Mouse (Mus musculus) forebrain, embryonic 11.5 days (tissue): ENCODE measurements around the gene Slc39a2. TPM values are rescaled to one million over a fixed set of nuclear protein-coding genes. Genes with fewer than 3 reads are reported as not detected.
"Not testable (repeated sequence)": the region's sequence is repeated elsewhere in the genome, so short reads cannot be mapped to it uniquely, and the experiment has no call there.

Experiments
- ATAC-seq: fragments of 200-750 bp; cut with Nextera tagmentation; replicated peaks from 2 replicates; pipeline ENCODE4 v1.8.0; 2017; ENCODE audit warnings: moderate TSS enrichment; ENCODE audit not compliant: low FRiP score
- DNase-seq: peaks from one replicate; pipeline ENCODE4 v3.0.0-alpha.2; 2017; ENCODE audit warnings: low spot score
- H3K27ac ChIP-seq: fragments of 300-500 bp; sonication (generic); 2 replicates; pipeline ENCODE4 v1.5.1; 2014; ENCODE audit warnings: low read depth, low read length
- H3K27me3 ChIP-seq: fragments of 300-500 bp; sonication (generic); 2 replicates; pipeline ENCODE4 v1.6.1; 2014; ENCODE audit warnings: mild to moderate bottlenecking, low read length, mixed read lengths; ENCODE audit not compliant: control insufficient read depth, insufficient read depth
- H3K36me3 ChIP-seq: fragments of 300-500 bp; sonication (generic); 2 replicates; pipeline ENCODE4 v1.6.1; 2014; ENCODE audit warnings: mild to moderate bottlenecking, low read length, moderate library complexity, mixed read lengths; ENCODE audit not compliant: control insufficient read depth, insufficient read depth
- H3K4me1 ChIP-seq: fragments of 300-500 bp; sonication (generic); replicated peaks from 2 replicates; pipeline ENCODE4 v1.6.1; 2014; ENCODE audit warnings: low read length, mixed read lengths; ENCODE audit not compliant: control insufficient read depth, insufficient read depth
- H3K4me2 ChIP-seq: fragments of 300-500 bp; sonication (generic); 2 replicates; pipeline ENCODE4 v1.6.1; 2014; ENCODE audit warnings: low read depth, mild to moderate bottlenecking, low read length, moderate library complexity, mixed read lengths; ENCODE audit not compliant: severe bottlenecking
- H3K4me3 ChIP-seq: fragments of 300-500 bp; sonication (generic); 2 replicates; pipeline ENCODE4 v1.5.1; 2014; ENCODE audit warnings: low read depth, low read length
- H3K9ac ChIP-seq: fragments of 300-500 bp; sonication (generic); 2 replicates; pipeline ENCODE4 v1.6.1; 2014; ENCODE audit warnings: low read length
- H3K9me3 ChIP-seq: fragments of 300-500 bp; sonication (generic); 2 replicates; pipeline ENCODE4 v1.6.1; 2016; ENCODE audit warnings: low read length, mixed read lengths; ENCODE audit not compliant: control insufficient read depth
- WGBS: fragments of 180-500 bp; shearing (Covaris S2); extraction: QIAGEN DNeasy Blood & Tissue Kit; methylation state at CpG from one replicate; pipeline ENCODE4 v1.1.7; 2014; 5-methylcytosine and 5-hydroxymethylcytosine counted together
- polyA plus RNA-seq: library from polyadenylated mRNA; unstranded; fragments of >200 nt; fragmentation: Nextera tagmentation; extraction: Ambion mirVana; gene quantifications from 2 replicates; pipeline ENCODE4 v1.2.1, GENCODE M21; 2014

The Slc39a2 gene
- polyA plus RNA-seq: 0.45 and 0.89 TPM in 2 replicates

DNA sequence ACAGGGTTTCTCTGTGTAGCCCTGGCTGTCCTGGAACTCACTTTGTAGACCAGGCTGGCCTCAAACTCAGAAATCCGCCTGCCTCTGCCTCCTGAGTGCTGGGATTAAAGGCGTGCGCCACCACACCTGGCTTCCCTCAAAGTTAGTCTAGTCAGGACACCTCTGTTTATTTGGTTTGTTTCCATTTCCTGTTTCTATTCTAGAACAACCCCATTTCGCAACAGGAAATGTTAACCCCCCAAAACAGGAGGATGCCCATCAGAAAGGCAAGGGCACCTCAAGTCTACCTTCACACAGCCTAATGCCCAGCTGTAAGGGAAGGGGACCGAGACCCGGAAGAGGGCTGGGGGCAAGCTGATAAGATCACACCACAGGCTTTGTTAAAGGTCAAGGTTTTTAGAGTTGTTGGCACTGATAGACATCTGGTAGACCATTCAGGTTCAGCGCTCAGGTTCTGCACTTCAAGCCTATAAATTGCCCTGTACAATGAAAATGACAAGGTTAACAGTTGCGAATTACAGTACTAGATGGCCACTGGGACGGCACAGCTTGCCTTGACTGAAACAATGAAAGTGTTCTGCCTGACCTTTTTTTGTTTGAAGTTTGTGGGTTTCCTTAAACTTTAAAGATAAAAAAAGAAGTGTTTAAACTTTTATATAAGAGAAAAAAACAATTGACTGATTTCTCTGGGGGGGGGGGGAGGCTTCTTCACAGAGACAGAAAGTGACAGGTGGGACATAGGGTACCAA, at the start of gene Slc39a2:
Slc39a2 (plus strand) TSS at position 699 of the 749 bp plus-strand sequence.
- Histone ChIP-seq H3K27ac (no peak within 1 kb of the TSS), H3K27me3 (no peaks in the 10 kb centered on the region), H3K4me1 (no peaks in the 10 kb centered on the region), H3K4me3 (no peak within 1 kb of the TSS), H3K9me3 (no peaks in the 10 kb centered on the region), H3K9ac (no peak within 1 kb of the TSS), H3K36me3 (peaks cover 9% of the 10 kb centered on the region), H3K4me2 (no peak within 1 kb of the TSS)
- ATAC-seq (no peak), DNase-seq (no peak)
- 93% methylated on average over 9 of the region's 9 CpGs for WGBS

DNA sequence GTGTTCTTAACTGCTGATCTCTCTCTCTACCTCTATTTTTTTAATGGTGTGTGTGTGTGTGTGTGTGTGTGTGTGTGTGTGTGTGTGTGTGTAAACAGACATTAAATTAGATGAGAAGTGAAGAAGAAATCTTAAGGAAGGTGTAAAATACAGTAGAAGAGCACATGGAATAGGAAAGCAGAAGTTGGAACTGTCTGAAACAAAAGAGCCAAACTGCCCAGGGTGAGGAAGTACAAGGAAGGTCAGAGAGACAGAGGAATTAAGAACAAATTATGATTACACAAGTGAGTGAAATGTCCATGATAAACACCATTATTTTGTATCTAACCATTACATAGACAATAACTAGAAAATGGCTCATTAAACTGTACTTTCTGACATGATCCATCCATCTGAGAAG, 48.8 kb upstream of the Slc39a2 start:
- Histone ChIP-seq H3K4me1 (no peaks in the 10 kb centered on the region), H3K9me3 (no peaks in the 10 kb centered on the region), H3K9ac (no peak overlapping the region), H3K4me3 (no peak overlapping the region), H3K4me2 (no peak overlapping the region), H3K27ac (no peak overlapping the region), H3K27me3 (no peaks in the 10 kb centered on the region), H3K36me3 (no peaks in the 10 kb centered on the region)
- DNase-seq (no peak), ATAC-seq (no peak)

DNA sequence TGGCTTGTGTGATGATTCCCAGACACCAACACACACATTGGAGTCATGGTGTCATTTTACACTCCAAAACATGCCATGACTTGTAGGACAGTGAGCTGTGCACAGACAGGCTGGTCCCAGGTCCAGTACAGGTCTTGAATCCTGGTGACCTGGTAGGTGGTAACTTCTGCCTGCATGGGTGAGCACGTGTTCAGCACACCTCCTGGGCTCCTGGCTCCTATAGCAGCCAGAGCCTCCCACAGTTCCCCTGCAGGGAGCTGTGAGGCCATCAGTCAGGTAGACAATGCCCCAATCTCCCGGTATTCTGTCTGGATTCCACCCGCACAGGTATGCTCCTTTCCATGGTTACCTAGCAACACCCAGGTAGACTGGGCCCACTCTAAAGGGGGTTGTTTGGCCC, 46.1 kb upstream of the Slc39a2 start:
- Histone ChIP-seq H3K9ac (no peak overlapping the region), H3K4me1 (no peaks in the 10 kb centered on the region), H3K27me3 (no peaks in the 10 kb centered on the region), H3K36me3 (no peaks in the 10 kb centered on the region), H3K27ac (no peak overlapping the region), H3K4me3 (no peak overlapping the region), H3K9me3 (no peaks in the 10 kb centered on the region), H3K4me2 (no peak overlapping the region)
- DNase-seq (no peak), ATAC-seq (no peak)
- 78% methylated on average over 3 of the region's 3 CpGs for WGBS

DNA sequence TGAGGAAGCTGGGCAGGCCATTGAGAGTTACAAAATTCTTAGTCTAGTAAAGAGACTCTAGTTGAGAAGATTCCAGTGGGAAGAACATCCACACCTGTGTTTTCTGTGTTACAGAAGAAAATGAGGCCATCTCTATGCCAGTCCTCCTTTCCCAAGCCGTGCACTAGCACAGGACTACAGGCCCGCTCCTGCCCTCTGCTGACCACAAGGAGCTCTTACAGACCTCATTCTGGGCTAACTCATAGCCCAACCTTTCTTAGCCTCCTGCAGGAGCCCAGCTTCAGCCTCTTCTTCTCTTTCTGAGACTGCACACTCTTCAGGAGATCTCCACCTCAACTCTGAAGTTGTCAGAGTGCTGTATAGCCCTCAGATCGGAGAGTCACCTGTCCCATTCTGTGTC, 41.7 kb upstream of the Slc39a2 start:
- H3K9me3 ChIP-seq, H3K4me3 ChIP-seq, H3K27ac ChIP-seq, ATAC-seq, H3K27me3 ChIP-seq, DNase-seq, H3K36me3 ChIP-seq, H3K4me2 ChIP-seq, H3K4me1 ChIP-seq, H3K9ac ChIP-seq: not testable (repeated sequence)
- WGBS: 55% methylated on average over 3 of the region's 3 CpGs

DNA sequence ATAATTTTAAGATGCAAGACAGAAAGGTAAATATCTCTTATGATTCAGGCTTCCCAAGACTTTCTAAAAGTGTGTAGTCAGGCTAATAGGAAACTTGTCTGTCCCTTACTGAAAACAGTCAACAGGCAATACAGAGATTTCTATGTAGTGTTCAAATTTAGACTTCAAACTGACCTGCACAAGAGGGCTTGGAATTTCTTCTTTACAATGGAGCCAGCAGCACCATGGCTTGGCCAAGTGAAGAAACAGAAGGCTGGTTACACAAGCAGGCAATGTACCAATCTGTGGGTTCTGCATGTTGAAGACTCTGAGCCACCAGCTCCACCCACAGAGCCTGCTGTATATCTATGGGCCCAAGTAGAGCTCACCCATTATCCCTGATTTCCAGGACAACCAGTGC, 39.3 kb upstream of the Slc39a2 start, which contains the start of gene Ear6:
Ear6 (plus strand) TSS at position 301 of the 400 bp plus-strand sequence.
- Histone ChIP-seq H3K36me3 (no peaks in the 10 kb centered on the region), H3K27ac (no peak within 1 kb of the TSS)
- DNase-seq: no peak

DNA sequence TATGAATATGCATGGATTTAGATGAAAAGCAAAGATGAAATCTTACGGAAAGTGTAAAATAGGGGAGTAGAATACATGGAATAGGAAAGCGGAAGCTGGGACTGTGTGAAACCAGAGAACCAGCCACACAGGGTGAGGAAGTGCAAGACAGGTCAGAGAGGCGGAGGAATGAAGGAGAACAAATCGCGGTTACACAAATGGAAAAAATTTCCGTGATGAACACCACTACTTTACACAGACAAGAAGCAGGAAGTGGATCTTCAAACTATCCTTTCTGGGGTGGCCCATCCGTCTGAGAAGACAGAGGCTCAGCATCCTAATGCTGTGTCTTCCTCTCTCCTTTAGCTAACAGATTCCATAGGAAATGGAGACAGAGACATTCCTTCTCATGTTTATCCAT, 37.4 kb upstream of the Slc39a2 start:
- not testable (repeated sequence) for H3K27me3 ChIP-seq, H3K36me3 ChIP-seq, H3K9ac ChIP-seq, DNase-seq, H3K27ac ChIP-seq, H3K4me2 ChIP-seq, H3K9me3 ChIP-seq, ATAC-seq, H3K4me1 ChIP-seq, H3K4me3 ChIP-seq
- WGBS: 88% methylated on average over 7 of the region's 7 CpGs

More for the DNA sequence above, 39.3 kb upstream of the Slc39a2 start, which contains the start of gene Ear6:
- Histone ChIP-seq H3K27me3 (no peaks in the 10 kb centered on the region), H3K9me3 (no peaks in the 10 kb centered on the region), H3K9ac (no peak within 1 kb of the TSS), H3K4me1 (no peaks in the 10 kb centered on the region), H3K4me2 (no peak within 1 kb of the TSS), H3K4me3 (no peak within 1 kb of the TSS)
- no peak for ATAC-seq

DNA sequence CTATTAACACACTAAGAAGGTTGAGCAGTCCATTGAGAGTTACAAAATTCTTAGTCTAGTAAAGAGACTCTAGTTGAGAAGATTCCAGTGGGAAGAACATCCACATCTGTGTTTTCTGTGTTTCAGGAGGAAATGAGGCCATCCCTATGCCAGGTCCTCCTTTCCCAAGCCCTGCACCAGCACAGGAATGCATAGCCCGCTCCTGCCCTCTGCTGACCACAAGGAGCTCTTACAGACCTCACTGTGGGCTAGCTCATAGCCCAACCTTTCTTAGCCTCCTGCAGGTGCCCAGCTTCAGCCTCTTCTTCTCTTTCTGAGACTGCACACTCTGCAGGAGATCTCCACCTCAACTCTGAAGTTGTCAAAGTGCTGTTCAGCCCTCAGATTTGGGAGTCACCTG, 29.1 kb upstream of the Slc39a2 start:
- not testable (repeated sequence) for H3K9me3 ChIP-seq, H3K27ac ChIP-seq, DNase-seq, H3K27me3 ChIP-seq, H3K9ac ChIP-seq, H3K36me3 ChIP-seq, ATAC-seq, H3K4me3 ChIP-seq, H3K4me1 ChIP-seq, H3K4me2 ChIP-seq
- WGBS: 0% methylated on average over 1 of the region's 1 CpGs

DNA sequence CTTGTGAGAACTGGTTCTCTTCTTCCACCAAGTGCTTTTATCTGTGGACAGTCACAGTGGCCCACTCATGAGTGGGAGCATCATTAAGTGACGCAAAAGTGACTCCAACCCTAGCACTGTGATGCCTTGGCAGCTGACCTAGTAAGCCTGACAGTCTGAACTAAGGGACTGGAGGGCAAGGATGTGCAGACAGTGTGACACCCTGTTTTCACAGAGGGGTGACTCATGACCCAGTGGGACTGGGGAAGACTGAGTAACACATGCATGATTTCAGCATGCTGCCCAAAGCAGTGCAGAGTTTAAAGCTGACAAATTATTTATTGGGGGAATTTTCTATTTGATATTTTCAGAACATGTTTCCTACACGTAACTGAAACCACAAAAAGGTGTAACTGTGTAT, 21.9 kb upstream of the Slc39a2 start:
- Histone ChIP-seq H3K36me3 (no peaks in the 10 kb centered on the region), H3K4me3 (no peak overlapping the region)

DNA sequence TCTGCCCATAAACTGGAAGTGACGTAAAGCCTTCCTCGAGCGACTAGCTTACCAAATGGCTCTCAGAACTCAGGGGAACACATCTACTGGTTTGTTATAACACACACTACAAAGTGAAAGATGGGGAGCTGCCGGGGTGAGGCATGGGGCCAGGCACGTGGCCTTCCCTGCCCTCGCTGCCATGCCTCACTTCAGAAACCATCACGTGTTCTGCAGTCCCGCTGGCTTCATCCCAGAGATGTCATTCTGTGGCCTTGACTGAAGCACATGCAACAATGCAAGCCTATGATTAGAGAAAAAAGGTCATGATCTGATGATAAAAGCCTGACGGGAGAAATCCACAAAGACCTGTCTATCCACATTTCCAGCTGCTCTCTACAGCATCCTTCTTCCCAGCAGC, 20.9 kb upstream of the Slc39a2 start:
- Histone ChIP-seq H3K4me3 (no peak overlapping the region), H3K9ac (no peak overlapping the region), H3K4me1 (no peaks in the 10 kb centered on the region), H3K36me3 (no peaks in the 10 kb centered on the region), H3K27me3 (no peaks in the 10 kb centered on the region), H3K4me2 (no peak overlapping the region), H3K27ac (no peak overlapping the region), H3K9me3 (no peaks in the 10 kb centered on the region)
- ATAC-seq: no peak
- DNase-seq: no peak
- WGBS: 85% methylated on average over 9 of the region's 9 CpGs

More for the DNA sequence above, 21.9 kb upstream of the Slc39a2 start:
- DNase-seq (no peak), ATAC-seq (no peak)
- Histone ChIP-seq H3K4me2 (no peak overlapping the region), H3K4me1 (no peaks in the 10 kb centered on the region), H3K9me3 (no peaks in the 10 kb centered on the region), H3K9ac (no peak overlapping the region), H3K27ac (no peak overlapping the region), H3K27me3 (no peaks in the 10 kb centered on the region)
- WGBS: 83% methylated on average over 2 of the region's 2 CpGs
